Mouse (Mus musculus): ENCODE measurements around the gene Blzf1.

Blzf1 gene

DNA sequence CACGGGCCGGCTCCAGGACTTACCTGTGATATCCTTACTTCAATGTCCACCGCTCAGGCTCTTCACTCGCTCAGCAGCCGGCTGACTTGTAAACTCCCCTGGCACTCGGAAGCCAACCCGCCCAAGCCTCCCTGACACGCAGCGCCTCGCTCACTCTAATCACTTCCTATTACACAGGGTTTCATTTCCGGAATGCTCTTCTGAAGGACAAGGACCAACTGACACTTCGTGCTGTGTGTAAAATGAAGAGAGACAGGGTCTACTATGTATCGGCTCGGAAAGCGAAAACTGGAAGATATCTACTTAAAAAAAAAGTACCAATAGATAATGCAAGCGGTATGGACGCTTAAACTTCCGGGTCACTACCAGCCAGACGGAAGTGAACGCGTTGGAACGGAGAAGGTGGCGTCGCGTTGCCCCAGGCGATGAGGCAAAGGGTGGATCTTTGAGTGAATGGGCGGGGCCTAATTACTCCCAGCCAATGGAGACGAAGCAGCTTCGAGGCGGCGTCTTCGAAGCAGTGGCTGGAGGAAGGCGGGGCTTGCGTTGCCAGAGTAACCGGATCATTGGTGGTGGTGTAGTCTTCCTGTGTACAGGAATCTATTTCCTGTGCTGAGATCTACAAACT, at the start of gene Blzf1:
Blzf1 (minus strand) TSS at position 366 of the 628 bp plus-strand sequence.
- DNase-seq (ENCODE audit: low spot score in 2 of 2) = peak; percentile 96 to 98

DNA sequence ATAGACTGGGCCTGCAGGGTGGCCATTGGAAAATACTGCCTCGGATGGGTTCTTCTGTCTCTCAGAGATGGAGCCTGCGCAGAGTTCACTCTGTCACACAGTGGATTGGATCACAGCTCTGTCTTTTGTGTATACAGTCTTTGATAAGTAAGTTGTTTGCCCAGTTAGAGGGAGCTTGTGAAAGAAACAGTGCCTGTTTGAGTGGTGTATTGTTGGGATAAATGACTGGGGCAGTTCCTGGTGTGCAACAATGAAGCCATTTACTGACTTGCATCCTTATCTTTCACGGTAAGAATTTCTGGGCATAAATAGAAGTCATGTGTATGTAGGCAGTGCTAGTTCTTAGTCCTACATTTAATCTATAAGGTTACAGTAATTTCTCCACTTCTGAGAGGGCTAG, 46.2 kb upstream of the Blzf1 start:
- no peak for DNase-seq (ENCODE audit: low spot score in 2 of 2)

DNA sequence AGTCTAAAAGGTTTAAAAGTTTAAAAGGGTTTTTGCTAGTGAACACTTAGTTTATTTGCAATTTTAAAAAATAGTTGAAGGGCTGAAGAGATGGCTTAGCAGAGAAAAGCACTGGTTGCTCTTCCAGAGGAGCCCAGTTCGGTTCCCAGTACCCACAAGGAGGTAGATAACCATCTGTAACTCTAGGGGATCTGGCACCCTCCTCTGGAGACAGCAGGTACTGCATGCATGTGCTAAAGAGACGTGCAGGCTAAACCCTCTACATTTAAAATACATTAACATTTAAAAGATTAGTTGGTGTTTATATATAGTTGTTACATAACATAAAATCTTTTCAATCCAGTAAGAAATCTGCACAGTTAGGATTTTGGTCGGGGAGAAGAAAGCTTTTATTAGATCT, 34.9 kb upstream of the Blzf1 start:
- no peak for DNase-seq (ENCODE audit: low spot score in 2 of 2)

DNA sequence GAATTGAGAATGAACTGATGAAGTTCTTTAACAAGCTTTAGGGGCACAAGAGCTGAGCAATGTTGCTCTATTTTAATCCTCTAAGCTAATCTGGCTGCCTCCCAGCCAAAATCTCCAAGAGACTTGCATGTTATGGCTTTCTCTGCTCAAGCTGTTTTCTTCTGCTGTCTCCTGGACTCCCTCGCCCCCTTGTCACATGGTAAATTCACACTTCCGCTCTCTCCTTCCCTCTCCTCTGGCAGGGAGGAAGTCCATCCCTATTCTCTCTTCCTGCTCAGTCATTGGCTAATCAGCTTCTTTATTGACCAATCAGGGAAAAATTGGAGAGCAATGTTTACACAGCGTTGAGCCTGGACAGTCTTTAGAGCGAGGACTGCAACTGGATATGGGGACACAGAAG, 28.6 kb upstream of the Blzf1 start:
- DNase-seq (ENCODE audit: low spot score in 2 of 2) = peak; percentile 32 to 65

DNA sequence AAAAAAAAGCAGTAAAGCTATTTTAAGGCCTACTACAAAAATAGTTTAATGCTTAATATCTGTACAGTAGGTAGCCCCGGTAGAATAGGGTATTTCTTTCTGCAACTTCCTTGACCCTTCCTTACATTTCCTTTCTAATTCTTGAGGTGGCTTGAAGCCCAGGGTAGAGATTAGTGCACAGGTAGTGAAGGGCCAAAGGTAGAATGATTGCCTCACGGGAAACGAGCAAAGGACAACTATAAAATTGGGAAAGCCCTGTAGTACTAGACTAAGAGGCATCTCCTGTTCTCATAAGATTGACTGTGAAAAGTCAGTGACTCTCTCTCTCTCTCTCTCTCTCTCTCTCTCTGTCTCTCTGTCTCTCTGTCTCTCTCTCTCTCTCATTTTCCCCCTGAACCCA, 28.1 kb upstream of the Blzf1 start:
- no peak for DNase-seq (ENCODE audit: low spot score in 2 of 2)

DNA sequence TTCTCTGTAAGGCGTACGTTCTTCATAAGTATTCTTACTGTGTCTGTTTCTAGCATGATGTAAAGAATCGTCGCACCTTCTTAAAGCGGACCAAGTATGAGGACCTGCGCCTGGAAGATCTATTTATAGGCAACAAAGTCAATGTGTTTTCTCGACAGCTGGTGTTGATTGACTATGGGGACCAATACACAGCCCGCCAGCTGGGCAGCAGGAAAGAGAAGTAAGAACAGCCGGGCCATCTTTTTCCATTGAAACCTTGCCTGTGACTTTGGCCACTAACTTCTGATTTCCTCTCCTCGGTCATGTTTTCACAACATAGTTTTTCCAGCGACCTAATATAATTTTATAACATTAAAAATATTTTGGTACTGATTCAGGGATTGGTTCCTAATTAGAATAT, 25.3 kb upstream of the Blzf1 start:
- no peak for DNase-seq (ENCODE audit: low spot score in 2 of 2)

DNA sequence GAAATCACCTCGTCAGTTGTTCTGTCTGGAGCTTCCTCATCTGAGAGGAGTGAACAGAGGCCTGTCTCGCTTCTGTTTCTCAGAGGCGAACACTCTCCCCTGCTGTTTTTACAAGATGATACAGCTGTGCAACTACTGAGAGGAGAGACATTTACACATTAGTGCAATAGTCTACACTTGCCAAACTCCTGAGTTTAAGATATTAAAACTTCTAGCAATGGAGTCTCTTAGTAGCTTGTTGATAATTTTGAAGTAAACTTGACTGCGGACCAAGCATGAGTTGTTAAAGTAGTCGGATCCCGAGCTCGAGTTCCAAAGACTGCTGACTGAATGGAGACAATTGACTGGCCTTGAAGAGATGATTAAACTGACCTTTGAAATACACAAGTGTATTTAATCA, 20.5 kb upstream of the Blzf1 start:
- DNase-seq (ENCODE audit: low spot score in 2 of 2) = no peak

DNA sequence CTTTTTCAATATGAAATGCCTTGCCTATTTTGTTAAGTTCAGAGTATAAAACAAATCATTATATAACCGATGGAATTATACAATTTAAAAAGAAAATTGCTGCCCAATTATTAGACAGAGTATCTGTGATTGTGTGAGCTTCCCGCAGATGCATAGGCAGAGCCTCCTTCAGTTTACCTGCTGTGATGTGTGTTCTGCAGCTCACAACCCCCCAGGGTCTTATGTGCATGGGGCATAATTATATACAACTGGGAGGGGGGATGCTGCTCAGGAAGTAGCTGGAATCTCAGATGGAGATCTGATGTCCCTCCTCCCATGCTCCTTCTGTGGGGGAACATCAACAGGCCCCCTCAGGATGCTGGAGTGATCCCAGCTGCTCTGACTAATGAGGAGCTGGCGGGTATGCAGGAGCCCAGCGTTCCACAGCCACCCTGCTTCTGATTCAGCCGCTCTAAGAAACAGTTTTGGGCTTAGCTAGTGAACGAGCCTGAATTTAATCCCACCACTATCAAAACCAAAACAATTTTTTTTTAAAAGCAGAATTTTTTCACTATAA, 19.4 kb upstream of the Blzf1 start:
- DNase-seq (ENCODE audit: low spot score in 2 of 2) = peak in 1 of 2 experiments; percentile 53

DNA sequence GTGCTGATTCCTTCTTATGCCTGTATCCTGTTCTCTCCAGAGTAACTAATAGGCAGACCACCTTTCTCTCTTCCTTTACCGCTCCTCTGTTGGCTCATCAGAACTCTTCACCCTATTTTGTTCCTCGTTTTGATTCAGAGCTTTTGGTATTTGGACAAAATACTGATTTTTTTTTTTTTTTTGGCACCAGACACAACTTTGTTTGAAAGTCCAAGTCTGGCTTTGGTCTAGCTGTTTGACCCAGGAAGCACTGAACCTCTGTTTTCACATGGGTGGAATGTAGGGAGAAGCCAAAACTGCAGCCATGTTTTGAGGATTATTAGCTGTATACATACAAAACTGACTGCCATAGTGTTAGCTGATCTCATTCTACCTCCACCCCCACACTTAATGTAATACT, 17.6 kb upstream of the Blzf1 start:
- no peak for DNase-seq (ENCODE audit: low spot score in 2 of 2)

DNA sequence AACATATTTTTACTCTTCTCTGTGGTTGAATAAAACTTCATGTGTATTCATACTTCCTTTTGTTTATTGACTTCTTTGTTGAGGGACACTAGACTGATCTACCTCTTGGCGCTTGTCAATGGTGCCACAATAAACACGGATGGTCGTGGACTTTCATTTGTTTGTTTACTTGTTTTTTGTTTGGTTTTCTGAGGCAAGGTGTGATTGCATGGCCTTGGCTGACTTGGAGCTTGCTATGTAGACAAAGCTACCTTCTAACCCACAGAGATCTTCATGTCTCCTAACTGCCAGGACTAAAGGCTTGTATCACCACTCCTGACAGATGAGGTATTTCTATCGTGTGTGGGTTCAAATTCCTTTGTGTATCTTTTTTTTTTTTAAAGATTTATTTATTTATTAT, 16.9 kb upstream of the Blzf1 start:
- no peak for DNase-seq (ENCODE audit: low spot score in 2 of 2)

DNA sequence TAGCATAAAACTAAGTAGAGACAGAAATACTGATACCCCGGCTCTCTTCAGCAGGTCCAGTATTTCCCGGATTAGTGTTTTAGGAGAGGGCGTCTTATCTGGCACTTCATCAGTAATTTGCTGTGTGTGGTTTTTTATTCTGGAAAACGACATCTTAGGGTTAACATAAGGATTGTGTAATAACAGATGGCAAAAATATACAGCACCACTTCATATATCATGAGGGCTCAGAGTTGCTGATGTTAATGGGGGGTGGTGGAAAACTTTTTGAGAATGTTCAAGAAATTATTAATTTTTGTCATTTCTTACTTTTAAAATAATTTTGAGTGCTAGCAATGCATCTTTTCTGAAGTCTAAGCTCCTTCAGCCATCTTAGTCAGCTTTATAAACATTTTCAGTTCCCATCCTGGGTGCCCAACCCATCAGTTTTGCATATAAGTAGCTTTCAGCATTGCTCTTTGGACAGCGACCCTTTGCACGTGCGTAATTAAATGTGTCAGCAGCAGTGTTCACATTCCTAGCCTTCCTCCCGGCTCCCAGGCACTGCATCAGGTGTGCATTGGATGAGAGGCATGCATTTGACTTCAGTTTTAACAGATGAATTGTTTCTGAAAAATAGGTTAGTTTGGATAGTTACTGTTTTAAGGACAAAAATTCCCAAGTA, 15.8 kb upstream of the Blzf1 start:
- DNase-seq (ENCODE audit: low spot score in 2 of 2) = no peak

DNA sequence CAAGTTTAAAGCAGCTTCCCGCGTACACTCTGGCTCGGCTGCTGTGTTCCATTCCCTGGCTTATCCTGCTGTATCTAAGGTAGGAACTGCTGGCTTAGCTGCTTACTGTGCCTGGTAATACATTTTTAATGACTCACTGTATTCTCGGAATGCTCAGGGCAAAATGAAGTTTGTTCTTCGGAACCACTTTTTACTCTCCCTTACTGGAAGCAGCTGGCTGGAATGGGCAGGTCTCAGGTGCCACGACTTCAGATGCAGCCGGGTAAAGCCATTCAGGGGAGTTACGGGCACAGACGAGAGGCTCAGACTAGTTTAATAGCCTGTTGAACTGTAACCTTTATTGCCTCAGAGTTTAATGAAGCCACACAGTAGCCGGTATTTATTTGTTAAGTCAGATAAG, 14.1 kb upstream of the Blzf1 start:
- DNase-seq (ENCODE audit: low spot score in 2 of 2) = no peak

DNA sequence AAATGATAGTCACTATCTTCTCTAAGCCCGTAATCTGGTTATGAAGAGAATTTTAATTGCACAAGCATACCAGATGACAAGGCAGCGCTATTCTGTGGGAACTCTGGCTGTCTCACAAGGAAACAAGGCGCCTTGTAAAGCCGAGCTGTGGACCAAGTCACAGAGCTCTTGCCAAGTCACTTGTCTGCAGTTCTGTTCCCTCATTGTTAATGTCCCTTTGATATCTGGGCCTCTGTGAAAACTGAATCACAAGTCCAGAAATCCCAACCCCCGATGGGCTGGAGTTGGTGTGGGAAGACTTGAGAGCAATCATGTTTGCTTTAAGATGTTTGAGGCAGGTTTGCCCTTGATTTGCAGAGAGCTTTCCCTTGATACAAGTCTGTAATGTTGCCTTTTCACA, 13.4 kb upstream of the Blzf1 start:
- peak in 1 of 2 experiments; percentile 31 for DNase-seq (ENCODE audit: low spot score in 2 of 2)

DNA sequence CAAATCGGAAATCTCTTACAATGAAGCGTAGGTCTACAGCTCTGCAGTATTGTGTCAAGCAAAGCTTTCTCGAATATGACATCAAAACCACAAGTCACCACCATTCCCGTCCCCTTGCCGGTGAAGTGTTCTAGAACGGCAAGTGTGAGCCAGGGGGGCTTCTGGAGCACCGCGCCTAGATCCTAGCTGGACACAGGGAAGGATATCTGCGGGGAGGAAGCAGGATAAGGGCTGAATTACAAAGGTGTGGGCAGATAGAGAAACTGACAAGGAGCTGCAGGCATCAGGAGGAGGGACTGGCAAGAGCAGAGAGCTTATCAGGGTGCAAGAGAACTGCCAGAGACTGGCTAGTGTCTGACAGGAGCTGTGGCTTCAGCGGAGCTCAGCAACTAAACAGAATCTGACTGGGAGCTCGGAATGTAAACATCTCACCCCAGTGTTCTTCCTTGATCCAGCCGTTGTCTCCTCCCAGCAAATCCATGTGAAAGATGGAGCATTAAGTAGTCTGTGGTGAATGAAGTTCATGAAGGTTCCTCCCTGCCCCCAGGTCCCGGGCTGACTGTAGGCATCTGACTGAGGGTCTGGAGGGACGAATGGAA, 12.4 kb upstream of the Blzf1 start:
- no peak for DNase-seq (ENCODE audit: low spot score in 2 of 2)

DNA sequence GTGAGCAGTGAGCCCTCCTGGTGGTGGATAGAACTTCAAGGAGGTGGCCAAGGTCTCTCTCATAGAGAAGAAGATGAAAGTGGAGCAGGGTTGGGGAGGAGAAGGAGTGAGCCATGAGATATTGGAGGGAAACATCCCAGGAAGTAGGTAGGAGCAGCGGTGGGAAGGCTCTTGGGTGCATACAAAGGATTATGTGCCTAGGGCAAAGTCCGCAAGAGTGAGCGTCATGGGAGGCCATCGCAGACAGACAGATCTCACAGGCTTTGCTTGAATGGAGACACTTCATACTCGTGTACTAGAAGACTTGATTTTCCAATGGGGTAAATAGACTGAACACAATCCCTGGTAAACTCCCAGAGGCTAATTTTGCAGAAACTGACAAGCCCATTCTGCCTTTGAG, 11.2 kb upstream of the Blzf1 start:
- no peak for DNase-seq (ENCODE audit: low spot score in 2 of 2)

DNA sequence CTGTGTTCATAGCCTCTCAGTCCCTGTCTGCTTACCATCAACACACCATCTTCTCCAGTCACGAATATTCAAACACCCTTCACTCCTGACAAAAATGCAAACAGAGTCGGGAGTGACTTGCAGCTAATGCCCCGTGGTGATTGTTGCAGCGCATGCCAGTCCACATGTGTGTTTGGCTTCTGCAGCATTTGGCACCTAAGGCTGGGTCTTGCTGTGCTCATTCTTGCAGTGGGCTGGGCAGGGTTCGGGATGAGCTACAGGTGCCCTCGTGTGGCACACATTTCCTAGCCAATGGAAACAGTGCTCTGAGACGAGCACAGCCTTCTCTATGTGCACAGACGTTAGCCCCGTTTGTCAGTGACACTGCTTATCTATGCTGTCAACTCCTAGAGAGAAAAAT, 10.0 kb upstream of the Blzf1 start:
- DNase-seq (ENCODE audit: low spot score in 2 of 2) = no peak

DNA sequence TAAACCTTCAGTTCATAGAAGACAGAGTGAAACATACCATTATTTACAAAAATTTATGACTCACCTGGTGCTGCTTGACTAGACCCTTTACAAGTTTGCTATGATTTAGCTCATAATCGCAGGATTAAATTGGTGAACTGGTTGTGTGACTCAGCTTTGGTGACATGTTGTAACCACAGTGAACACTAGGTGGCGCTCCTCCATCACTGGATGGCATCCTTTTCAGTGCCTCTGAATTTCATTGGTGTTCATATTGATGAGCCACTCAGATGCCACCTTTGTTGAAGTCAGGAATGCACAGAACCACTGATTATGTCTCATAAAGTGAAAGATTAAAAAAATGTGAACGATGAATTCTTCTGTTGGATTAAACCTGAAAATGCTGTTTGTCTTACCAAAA, 9.4 kb upstream of the Blzf1 start:
- DNase-seq (ENCODE audit: low spot score in 2 of 2) = peak; percentile 63

DNA sequence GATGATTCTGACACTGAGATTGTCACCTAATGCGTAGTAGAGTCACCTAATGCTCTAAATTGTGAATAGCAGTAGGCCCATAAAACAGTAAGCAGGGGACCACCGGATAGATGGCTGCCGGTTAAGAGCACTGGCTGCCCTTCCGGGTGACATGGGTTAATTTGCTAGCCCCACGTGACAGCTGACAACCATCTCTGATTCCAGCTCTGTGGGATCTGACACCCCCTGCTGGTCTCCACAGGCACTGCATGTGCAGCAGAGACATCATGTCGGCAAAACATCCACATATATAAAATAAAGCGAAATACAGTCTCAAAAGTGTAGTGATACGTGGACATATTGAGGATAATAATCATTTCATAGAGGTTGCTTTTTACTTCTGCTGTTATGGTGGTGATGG, 8.0 kb upstream of the Blzf1 start:
- no peak for DNase-seq (ENCODE audit: low spot score in 2 of 2)

DNA sequence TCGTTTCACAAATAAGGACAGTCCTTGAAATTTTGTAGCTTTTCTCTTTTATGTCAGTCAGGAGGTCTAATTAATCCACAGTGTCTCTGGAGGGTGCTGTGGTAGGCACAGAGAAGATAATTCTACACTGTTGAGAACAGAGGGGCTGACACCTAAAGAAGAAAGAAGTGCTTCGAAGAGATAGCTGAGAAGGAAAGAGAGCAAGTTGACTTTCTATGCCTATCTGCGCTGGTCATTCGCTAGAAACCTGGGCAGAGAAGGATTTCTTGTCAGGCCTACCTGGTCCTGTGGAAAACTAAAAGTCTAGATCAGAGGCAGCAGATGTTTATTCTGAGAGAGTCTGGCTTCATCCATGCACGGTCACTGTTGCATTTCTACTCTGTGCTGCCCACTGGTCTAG, 6.8 kb upstream of the Blzf1 start:
- no peak for DNase-seq (ENCODE audit: low spot score in 2 of 2)

DNA sequence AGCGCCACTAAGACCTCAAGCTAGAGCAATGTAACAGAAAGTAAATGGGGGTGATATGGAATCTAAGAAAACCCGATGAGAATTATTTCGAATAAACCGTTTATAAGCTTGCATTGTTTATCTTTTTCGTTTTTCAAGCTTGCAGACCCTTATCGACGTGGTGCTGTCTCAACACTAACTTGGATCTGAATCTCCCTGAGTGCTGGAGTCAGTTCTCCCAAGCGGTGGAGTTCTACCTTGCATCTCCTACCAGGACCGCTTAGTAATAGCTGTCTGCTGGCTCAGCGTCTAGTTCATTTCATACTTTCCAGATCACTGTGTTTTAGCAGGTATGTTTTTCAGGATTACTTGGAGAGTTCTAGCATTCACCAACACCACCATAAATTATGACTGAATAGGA, 633 bp upstream of the Blzf1 start:
- no peak for DNase-seq (ENCODE audit: low spot score in 2 of 2)

DNA sequence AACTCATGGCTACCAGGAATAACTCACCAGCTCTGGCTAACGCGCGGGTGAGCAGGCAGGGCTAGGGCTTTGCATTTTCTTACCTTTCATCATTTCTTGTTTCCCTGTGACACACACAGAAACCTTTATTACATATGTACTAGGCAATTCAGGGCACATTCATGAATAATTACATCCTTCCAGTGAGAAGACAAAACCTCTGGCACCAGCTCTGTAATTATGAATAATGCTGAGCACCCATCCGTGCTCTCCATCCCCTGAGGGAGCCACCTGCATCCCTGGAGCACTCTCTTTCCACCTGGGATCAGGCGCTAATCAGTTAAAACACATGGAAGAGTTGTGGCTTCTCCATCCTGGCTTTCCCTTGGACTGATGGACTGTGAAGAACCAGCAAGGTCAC, 3.5 kb downstream of the Blzf1 start, which contains the start of gene Nme7:
Nme7 (plus strand) TSS at position 301 of the 400 bp plus-strand sequence.
- no peak for DNase-seq (ENCODE audit: low spot score in 2 of 2)

DNA sequence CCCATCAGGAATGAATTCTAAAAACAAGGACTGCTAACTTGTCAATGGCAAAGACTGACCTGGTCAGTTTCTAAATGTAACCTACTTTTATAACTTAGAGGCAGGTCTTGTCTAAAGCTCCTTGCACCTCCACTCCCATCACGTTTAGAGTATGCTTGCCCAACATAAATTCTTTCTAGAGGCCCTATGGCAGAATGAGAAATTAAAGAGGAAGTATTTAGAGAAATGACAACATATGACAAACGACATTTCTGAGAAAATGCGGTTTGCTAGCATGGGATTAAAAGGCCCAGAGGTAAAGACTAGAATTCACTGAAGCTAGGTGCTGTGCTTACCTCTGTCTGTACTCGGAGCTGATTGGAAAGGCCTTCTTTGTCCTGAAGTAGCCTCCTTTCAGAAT, 5.3 kb downstream of the Blzf1 start:
- no peak for DNase-seq (ENCODE audit: low spot score in 2 of 2)

DNA sequence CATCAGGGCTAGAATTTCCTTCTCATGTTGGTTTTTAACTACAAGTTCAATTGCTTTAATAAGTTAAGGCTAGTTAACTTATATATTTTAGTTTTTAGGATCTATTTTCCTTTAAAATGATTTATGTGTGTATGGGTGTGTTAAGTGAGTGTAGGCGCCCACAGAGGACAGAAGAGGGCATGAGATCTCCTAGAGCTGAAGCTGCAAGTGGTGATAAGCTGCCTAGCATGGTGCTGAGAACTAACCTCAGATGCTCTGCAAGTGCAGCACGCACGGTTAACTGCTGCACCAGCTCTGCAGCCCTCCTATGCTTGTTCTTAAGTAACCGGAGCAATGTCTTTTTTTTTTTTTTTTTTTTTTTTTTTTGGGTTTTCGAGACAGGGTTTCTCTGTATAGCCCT, 10.8 kb downstream of the Blzf1 start:
- no peak for DNase-seq (ENCODE audit: low spot score in 2 of 2)
